Mouse (Mus musculus) adrenal gland, postnatal 25 days (tissue): ENCODE results near the gene Zmynd8. TPM values are rescaled to one million over a fixed set of nuclear protein-coding genes. Genes with fewer than 3 reads are reported as not detected.

Experiments
- DNase-seq: peaks from one replicate; pipeline ENCODE4 v3.0.0; 2021; ENCODE audit warnings: mixed read lengths
- total RNA-seq: library from RNA; stranded (reverse); gene quantifications from 2 replicates; pipeline ENCODE4 v1.2.3, GENCODE M21; 2021

Zmynd8 gene
- total RNA-seq, 1 experiment from 2014 or later = 73.1 TPM

GRCm38 (mm10) chr2:165832720-165833119, 66.1 kb downstream of the Zmynd8 start:
- no peak for DNase-seq

- DNase-seq = no peak
These were observed 66.5 kb downstream of the Zmynd8 start for GRCm38 (mm10) chr2:165832295-165832694.

- DNase-seq = no peak
These were observed 67.1 kb downstream of the Zmynd8 start for GRCm38 (mm10) chr2:165831637-165832289.

- DNase-seq = no peak
These were observed 70.0 kb downstream of the Zmynd8 start for GRCm38 (mm10) chr2:165828770-165829169.

GRCm38 (mm10) chr2:165825964-165826712, 72.7 kb downstream of the Zmynd8 start:
- DNase-seq = peak; percentile 79

GRCm38 (mm10) chr2:165825261-165825900, 73.4 kb downstream of the Zmynd8 start:
- DNase-seq = no peak

- no peak for DNase-seq
These were observed 74.0 kb downstream of the Zmynd8 start for GRCm38 (mm10) chr2:165824826-165825225.

- DNase-seq = no peak
These were observed 76.3 kb downstream of the Zmynd8 start for GRCm38 (mm10) chr2:165822478-165822877.

- no peak for DNase-seq
These were observed 77.1 kb downstream of the Zmynd8 start for GRCm38 (mm10) chr2:165821671-165822070.

GRCm38 (mm10) chr2:165820504-165821095, 78.2 kb downstream of the Zmynd8 start:
- no peak for DNase-seq

- DNase-seq = no peak
These were observed 78.7 kb downstream of the Zmynd8 start for GRCm38 (mm10) chr2:165820073-165820472.

- DNase-seq = peak; percentile 35
These were observed 79.5 kb downstream of the Zmynd8 start for GRCm38 (mm10) chr2:165818985-165819948.

GRCm38 (mm10) chr2:165818570-165818969, 80.2 kb downstream of the Zmynd8 start:
- DNase-seq = no peak

- DNase-seq = no peak
These were observed 81.4 kb downstream of the Zmynd8 start for GRCm38 (mm10) chr2:165817437-165817836.

GRCm38 (mm10) chr2:165815103-165815880, 83.5 kb downstream of the Zmynd8 start:
- DNase-seq = no peak

- DNase-seq = no peak
These were observed 85.9 kb downstream of the Zmynd8 start for GRCm38 (mm10) chr2:165812889-165813288.

- peak; percentile 44 for DNase-seq
These were observed 87.3 kb downstream of the Zmynd8 start for GRCm38 (mm10) chr2:165811536-165811935.

- no peak for DNase-seq
These were observed 88.8 kb downstream of the Zmynd8 start for GRCm38 (mm10) chr2:165809901-165810477.

- no peak for DNase-seq
These were observed 89.7 kb downstream of the Zmynd8 start for GRCm38 (mm10) chr2:165809091-165809490.
